Mouse (Mus musculus) CD4-positive, CD25-positive, alpha-beta regulatory T cell, adult 4 months (primary cell): ENCODE measurements around the gene Calhm2. TPM values are rescaled to one million over a fixed set of nuclear protein-coding genes. Genes with fewer than 3 reads are reported as not detected.

Experiments used
- ATAC-seq: one replicate; pipeline ENCODE4 v1.8.0; 2017
- polyA plus RNA-seq, 2 experiments: library from polyadenylated mRNA; unstranded; fragments of 100-300 nt; shearing (Covaris generic); gene quantifications; one replicate each; pipeline ENCODE4 v1.2.1; 2017

Calhm2 gene
- 10 to 100 TPM; 13.0 to 27.1 TPM for polyA plus RNA-seq

DNA sequence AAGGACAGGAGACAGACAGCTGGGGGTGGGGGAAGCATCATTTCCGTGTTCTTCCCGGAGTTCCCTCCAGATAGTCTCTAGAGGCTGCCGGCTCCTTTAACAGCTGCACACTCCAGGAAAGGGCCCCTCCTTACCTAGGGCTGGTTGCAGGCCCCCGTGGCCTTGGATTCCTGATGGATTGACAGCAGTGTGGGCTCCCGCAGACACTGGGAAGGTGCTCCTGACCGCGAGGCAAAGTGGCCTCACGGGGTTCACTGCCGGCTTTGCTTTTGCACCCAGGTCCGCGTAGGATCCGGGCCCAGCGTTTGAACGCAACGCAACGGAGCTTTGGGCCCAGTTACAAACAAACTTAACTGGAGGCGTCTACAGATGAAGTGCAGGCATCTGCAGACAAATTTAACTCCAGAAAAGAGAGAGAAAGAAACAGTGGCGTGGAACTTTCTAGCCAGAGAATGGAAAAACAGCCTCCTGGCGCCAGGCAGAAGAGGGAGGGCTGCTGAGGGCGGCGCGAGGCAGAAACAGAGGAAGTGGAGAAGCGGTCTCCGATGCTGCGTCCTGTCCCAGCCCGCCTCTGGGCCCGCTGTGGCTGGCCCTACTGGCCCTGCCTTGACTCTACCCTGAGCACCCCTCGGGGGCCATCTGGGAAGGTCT lies at the start of gene Calhm2:
Gene Calhm2 (minus strand): TSS at position 524 of the 651 bp plus-strand sequence.
- peak; percentile 88 for ATAC-seq

- no peak for ATAC-seq
Measured at GRCm38 (mm10) chr19:47186514-47187275, 48.6 kb upstream of the Calhm2 start.

- no peak for ATAC-seq
Measured at GRCm38 (mm10) chr19:47184736-47185135, 46.6 kb upstream of the Calhm2 start.

- no peak for ATAC-seq
Measured at GRCm38 (mm10) chr19:47184221-47184620, 46.1 kb upstream of the Calhm2 start.

DNA sequence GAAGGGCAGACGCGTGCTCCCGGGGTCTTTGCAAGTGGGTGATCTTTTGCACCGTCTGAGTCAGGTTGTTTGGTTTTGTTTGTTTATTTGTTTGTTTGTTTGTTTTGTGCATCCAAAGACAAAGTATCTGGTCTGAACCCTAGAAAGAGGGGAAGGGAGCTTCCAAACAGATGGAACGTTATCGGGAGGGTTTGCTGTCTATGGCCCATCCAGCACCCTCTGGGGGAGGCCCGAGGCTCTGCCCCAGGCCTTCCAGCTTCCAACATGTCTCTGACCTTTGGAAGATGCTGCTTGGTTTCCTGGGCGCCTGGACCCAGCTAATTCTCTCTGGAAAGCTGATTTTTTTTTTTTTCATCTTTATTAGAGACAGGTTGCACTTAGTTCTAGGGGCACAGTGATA lies 41.9 kb upstream of the Calhm2 start:
- ATAC-seq = no peak

GRCm38 (mm10) chr19:47179272-47179809 lies 41.2 kb upstream of the Calhm2 start:
- no peak for ATAC-seq

DNA sequence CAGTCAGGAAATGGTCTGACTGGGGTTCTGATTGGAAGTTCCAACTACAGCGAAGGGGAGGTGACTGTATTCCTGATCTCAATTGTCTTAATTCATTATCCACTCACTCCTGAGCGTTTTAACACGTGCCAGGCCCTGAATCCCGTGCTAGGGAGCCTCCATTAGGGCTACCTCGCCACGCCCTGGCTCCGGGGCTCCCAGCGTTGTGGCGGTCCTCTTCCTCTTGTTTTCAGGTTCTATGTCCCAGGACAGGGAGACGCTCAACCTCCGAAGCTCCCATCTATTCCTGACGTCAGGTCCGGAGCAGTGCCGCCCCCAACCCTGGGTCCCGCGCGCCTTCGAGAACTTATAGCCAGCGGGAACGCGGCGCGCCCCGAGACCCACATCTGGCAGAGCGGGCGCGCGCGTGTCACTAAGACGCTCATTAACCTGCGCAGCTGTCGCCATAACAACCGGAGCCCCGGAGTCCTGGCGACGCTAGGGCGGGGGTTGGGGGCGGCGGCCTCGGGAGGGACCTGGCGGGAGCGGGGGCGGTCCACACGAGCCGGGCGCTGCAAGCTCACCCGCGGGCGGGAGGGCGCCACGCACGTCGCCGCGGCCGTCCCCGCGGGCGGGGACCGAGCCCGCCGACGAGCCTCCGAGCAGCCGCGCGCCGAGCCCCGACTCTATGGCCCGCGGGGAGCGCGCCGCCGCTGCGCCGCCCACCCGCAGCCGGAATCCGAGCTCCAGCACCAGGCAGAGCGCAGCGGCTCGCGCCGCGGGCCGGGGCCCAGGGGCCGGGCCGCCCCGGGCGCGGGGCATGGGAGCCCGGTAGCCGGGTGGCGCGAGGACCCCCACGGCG lies 40.6 kb upstream of the Calhm2 start, which contains the start of gene Neurl1a:
Gene Neurl1a (plus strand): TSS at position 390 of the 841 bp plus-strand sequence.
- ATAC-seq = no peak

GRCm38 (mm10) chr19:47178001-47178400 lies 39.9 kb upstream of the Calhm2 start:
- no peak for ATAC-seq

DNA sequence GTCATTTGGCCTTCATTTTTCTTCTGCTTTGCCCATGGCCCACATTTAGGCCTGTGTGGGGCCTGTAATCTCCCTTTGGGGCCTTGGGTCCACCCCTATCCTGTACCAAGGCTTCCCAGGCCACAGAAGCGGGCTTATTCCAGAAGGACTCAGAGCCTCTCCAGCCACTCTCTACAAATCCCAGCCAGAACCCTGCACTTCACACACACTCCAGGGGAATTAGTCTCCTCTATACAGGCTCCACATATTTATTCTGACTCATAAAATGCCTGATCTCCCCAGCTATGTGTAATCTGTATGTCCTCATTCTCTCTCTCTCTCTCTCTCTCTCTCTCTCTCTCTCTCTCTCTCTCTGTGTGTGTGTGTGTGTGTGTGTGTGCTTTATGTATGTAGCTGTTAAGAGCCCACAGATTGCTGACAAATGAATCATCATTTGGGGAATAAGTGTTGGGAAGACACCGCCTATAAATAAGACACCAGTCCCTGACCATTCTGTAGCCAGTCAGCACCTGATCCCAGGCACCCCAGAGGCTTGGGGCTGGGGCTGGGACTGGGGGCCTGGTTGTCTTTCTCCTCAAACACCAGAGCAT lies 38.9 kb upstream of the Calhm2 start:
- ATAC-seq = no peak

DNA sequence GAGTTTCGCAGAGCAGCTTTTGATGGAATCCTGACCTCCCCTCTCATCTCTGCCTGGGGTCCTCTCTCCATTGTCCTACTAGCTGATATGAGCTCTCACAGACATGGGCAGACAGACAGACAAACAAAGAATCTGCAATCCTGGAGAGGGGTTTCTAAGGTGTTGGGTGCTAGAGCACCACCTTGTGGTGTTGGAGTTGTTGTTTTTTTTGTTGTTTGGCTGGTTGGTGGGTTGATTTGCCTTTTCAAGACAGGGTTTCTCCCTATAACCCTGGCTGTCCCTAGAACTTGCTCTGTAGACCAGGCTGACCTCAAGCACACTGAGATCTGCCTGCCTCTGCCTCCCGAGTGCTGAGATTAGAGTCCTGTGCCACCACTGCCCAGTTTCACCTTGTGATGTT lies 37.4 kb upstream of the Calhm2 start:
- ATAC-seq = no peak

DNA sequence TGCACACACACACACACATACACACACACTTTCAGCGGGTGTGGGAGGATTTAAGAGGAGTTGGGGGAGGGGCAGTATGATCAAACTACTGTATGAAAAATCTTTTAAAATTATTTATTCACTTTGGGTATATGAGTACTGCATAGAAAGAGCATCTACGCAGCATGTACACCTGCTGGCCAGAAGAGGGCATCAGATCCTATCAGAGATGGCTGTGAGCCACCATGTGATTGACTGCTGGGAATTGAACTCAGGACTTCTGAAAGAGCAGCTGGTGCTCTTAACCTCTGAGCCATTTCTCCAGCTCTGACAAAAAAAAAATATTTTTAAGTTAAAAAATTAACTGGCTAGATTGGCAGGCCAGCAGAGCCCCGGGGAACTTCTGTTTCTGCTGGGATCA lies 36.4 kb upstream of the Calhm2 start:
- ATAC-seq = no peak

- peak; percentile 85 for ATAC-seq
Measured at GRCm38 (mm10) chr19:47168793-47169412, 30.8 kb upstream of the Calhm2 start.

DNA sequence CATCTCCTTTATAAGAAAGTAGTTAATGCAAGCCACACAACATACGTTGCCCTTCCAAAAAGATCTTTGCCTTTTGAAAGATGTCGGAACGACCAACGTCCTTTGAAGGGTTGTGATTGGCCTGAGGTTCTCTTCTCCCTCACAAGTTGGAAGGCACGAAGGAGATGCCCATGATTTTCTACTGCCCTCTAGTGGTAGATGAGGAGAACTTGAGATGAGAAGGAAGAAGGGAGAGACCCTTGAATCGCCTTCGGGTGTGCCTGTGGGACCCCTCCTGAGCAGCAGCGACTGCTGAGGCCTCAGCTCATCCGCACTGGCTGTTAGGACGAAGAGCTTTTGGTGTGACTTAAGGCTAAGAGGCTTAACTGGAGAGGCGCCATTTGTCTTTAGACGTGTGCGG lies 30.1 kb upstream of the Calhm2 start:
- no peak for ATAC-seq

GRCm38 (mm10) chr19:47167617-47168214 lies 29.6 kb upstream of the Calhm2 start:
- no peak for ATAC-seq

DNA sequence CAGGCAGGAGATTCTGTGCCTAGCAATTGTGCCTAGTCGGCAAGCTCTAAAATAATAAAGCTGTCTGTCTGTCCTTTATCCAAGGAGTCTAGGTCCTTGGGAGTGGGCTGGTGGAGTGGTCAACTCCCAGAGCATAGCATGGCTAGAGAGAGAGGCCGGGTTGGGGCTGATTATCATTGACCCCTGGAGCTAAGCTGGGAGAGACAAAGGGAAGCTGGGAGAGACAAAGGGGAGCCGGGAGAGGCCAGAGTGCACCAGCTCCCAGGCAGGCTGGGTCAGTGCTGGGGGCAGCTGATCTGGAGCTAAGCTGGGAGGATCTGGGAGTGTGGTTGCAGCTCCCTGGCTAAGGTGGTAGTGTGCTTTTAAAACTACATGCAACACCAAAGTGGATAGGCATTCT lies 28.7 kb upstream of the Calhm2 start:
- ATAC-seq = no peak

DNA sequence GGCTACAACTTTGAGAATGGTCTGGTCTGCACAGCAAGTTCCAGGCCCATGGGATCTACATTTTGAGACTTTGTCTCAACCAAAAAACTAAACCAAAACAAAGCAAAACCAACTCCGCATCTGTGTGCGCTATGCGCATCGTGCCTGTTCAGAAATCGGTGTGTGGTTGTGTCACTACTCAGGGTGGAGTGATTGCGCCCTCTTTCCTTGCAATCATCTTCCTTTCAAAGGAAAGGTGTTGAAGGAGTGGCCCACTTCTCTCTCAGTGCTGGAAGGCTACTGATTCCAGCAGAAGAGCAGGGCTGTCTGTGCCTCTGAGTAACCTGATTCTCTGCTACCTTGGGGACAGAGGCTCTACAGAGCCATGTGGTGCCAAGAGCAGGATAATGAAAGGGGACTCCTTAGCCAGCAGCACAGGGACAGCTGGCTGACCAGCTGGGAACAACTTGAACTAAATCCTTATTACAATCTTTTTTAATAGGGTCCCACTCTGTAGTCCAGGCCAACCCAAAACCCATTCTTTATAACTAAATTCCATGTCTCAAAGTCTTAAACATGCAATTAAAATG lies 25.2 kb upstream of the Calhm2 start:
- no peak for ATAC-seq

DNA sequence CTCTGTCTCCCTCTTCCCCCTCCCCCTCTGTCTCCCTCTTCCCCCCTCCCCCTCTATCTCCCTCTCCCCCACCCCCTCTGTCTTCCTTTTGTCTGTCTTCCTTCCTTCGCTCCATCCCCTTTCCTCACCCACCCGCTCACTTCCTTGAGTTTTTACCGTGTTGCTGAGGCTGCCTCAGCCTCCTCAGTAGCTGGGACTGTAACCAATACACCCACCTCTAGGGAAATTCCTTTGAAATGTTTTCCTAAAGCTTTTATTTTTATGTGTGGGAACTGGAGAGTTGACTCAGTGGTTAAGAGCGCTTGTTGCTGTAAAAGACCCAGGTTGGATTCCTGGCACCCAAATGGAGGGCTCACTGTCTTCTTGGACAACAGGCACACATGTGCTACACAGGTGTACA lies 23.6 kb upstream of the Calhm2 start:
- ATAC-seq = no peak

DNA sequence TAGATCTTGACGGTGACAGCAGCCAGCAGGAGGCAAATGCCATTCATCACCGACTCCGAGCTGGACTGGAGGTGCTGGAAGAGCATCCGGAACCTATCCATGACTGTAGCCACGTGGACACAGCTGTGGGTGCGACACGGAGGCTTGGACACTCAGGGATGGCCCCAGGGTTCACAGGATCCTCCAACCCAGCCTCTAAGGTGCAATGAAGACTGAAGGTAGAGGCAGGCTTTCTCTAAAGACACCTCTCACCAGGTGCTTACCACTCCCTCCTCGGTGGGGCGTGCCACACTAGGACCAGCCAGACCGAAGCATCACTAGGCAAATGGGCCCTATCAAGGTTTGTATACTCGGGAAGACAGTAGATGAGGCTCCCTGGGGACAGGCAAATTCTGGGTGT lies 19.6 kb upstream of the Calhm2 start, which contains the start of gene Calhm3:
Gene Calhm3 (minus strand): TSS at position 101 of the 400 bp plus-strand sequence.
- ATAC-seq = no peak

GRCm38 (mm10) chr19:47153767-47154166 lies 15.7 kb upstream of the Calhm2 start:
- no peak for ATAC-seq

GRCm38 (mm10) chr19:47152062-47152369 lies 13.9 kb upstream of the Calhm2 start:
- ATAC-seq = no peak

DNA sequence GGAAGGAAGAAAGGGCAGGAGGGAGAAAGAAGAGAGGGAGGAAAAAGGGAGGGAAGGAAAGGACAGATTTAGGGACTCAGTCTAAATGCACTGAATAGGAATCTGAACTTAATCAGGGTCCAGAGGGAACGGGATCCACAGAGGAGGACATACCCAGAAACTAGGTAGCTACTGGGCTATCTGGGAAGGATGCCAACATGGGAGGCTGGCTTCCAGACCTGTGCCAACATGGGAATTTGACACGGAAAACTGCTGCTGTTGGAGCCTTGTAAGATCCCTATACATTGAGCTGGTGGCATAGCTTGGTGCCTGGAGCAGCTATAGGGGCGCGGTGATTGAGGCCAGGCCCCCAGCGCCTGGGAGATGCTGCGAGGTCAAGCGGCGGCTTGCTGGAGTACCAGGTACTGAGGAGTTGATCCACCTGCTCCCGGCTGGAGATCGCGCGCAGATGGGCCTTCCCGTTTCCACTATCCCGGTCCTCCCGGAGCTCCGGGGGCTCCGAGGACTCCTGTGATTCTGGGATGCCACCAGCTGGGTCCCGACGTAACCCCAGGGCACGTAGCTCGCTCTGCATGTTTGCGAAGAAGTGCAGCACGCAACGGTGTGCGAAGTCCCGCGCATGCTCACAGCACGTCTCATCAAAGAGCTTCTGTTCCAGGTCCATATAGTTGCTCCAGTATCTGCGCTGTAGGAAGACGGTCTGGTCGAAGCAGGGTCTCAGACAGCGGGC lies 13.4 kb upstream of the Calhm2 start:
- ATAC-seq = no peak
